Mouse (Mus musculus): ENCODE measurements around the gene Acpp. TPM values are rescaled to one million over a fixed set of nuclear protein-coding genes. Genes with fewer than 3 reads are reported as not detected.

The Acpp gene
- polyA plus RNA-seq, 1 experiment from 2014 or later = 1.1 TPM

DNA sequence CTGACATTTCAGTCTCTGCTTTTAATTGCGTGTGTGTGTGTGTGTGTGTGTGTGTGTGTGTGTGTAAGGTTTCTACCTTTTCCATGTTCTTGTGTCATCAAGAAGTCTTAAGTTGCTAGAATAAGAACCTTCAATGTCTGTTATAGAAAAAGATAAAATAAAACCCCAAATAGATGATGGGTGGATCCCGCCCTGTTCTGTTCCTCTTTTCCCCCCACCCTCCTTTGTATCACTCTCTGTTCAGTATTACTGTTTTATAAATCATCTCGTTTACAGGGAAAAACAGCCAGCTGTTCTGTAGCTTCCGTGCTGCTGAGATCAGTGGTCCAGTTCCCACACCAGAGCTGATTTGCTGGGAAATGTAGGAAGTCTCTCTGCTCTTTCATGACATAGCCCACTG, 65.5 kb downstream of the Acpp start:
- DNase-seq (ENCODE audit: low spot score) (no peak), ATAC-seq (replicated peaks; ENCODE audit: insufficient number of reproducible peaks, low FRiP score, low TSS enrichment, low read depth) (no peak)
- Histone ChIP-seq H3K4me1 (ENCODE audit: control insufficient read depth, insufficient read depth, low read length) (no peaks in the 10 kb centered on the region), H3K4me2 (ENCODE audit: low read depth, low read length) (no peak overlapping the region), H3K4me3 (ENCODE audit: low read depth, low read length) (no peak overlapping the region), H3K9me3 (replicated peaks; ENCODE audit: control insufficient read depth, low read length) (no peaks in the 10 kb centered on the region), H3K27ac (replicated peaks; ENCODE audit: low read depth, low read length) (no peak overlapping the region), H3K36me3 (replicated peaks; ENCODE audit: control insufficient read depth, insufficient read depth, low read depth, low read length) (no peaks in the 10 kb centered on the region), H3K27me3 (ENCODE audit: control insufficient read depth, insufficient read depth, low read length) (no peaks in the 10 kb centered on the region), H3K9ac (replicated peaks; ENCODE audit: low read length) (no peak overlapping the region)
- 77% methylated on average over 4 of the region's 4 CpGs for WGBS

DNA sequence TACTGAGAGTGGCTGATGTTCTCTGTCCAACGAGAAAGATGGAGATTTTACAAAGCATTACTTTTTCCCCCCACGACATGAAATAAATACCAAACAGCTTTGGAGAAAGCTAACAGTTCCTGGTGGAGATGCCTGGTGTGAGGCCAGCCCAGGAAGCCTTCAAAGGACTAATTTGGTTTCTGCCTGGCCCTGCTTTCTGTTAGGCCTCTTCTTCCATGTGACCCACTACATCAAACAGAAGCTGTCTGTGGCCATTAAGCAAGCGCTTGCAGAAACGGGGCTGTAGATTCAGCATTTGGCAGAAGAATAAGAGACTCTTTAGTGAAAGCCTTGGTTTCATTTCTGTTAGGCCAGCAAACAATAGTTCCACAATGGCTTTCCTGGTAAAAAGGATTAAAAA, 65.9 kb downstream of the Acpp start:
- Histone ChIP-seq H3K9ac (replicated peaks; ENCODE audit: low read length) (no peak overlapping the region), H3K9me3 (replicated peaks; ENCODE audit: control insufficient read depth, low read length) (no peaks in the 10 kb centered on the region), H3K4me3 (ENCODE audit: low read depth, low read length) (no peak overlapping the region), H3K4me2 (ENCODE audit: low read depth, low read length) (no peak overlapping the region), H3K27me3 (ENCODE audit: control insufficient read depth, insufficient read depth, low read length) (no peaks in the 10 kb centered on the region), H3K36me3 (replicated peaks; ENCODE audit: control insufficient read depth, insufficient read depth, low read depth, low read length) (no peaks in the 10 kb centered on the region), H3K4me1 (ENCODE audit: control insufficient read depth, insufficient read depth, low read length) (no peaks in the 10 kb centered on the region), H3K27ac (replicated peaks; ENCODE audit: low read depth, low read length) (no peak overlapping the region)
- WGBS = 73% methylated on average over 4 of the region's 4 CpGs
- DNase-seq (ENCODE audit: low spot score) (no peak), ATAC-seq (replicated peaks; ENCODE audit: insufficient number of reproducible peaks, low FRiP score, low TSS enrichment, low read depth) (no peak)

- Histone ChIP-seq H3K27ac (replicated peaks; ENCODE audit: low read depth, low read length) (no peak overlapping the region), H3K4me1 (ENCODE audit: control insufficient read depth, insufficient read depth, low read length) (no peaks in the 10 kb centered on the region), H3K9ac (replicated peaks; ENCODE audit: low read length) (no peak overlapping the region), H3K36me3 (replicated peaks; ENCODE audit: control insufficient read depth, insufficient read depth, low read depth, low read length) (no peaks in the 10 kb centered on the region), H3K27me3 (ENCODE audit: control insufficient read depth, insufficient read depth, low read length) (no peaks in the 10 kb centered on the region), H3K9me3 (replicated peaks; ENCODE audit: control insufficient read depth, low read length) (no peaks in the 10 kb centered on the region), H3K4me2 (ENCODE audit: low read depth, low read length) (no peak overlapping the region; the same call in 1 of the 2 replicates), H3K4me3 (ENCODE audit: low read depth, low read length) (no peak overlapping the region)
- 82% methylated on average over 3 of the region's 3 CpGs for WGBS
- ATAC-seq (replicated peaks; ENCODE audit: insufficient number of reproducible peaks, low FRiP score, low TSS enrichment, low read depth) = no peak
- DNase-seq (ENCODE audit: low spot score) = no peak
Measured at GRCm38 (mm10) chr9:104269944-104270343, 67.6 kb downstream of the Acpp start.

DNA sequence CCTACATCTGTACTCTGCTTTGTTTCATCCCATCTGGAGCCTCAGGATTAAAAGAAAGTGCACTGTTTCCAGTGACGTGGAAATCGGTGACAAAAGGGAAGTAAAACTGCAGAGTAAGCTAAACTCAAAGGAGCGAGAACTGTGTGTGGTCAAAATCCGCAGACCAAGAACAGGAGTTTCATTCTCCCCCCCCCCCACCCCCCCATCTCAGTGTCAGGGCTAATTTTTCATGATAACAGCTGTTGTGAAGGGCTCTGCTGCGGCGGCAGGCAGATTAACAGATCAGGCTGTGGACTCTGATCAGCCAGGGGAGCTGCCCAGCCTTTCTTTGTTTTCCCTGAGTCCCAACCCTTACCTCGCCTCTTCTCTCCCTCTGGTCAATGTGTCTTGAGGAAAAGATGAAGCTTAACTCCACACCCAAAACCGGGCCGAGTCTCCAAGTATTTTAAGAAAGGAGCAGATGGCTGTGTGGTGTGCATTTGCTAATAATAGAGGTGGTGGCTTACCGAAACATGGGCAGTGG, 68.1 kb downstream of the Acpp start:
- no peaks in the 10 kb centered on the region for H3K9me3 ChIP-seq (replicated peaks; ENCODE audit: control insufficient read depth, low read length)
- H3K4me3 ChIP-seq (ENCODE audit: low read depth, low read length) = no peak overlapping the region
- H3K36me3 ChIP-seq (replicated peaks; ENCODE audit: control insufficient read depth, insufficient read depth, low read depth, low read length) = no peaks in the 10 kb centered on the region
- no peaks in the 10 kb centered on the region for H3K27me3 ChIP-seq (ENCODE audit: control insufficient read depth, insufficient read depth, low read length)
- no peak for DNase-seq (ENCODE audit: low spot score)
- no peak overlapping the region for H3K4me2 ChIP-seq (ENCODE audit: low read depth, low read length)
- no peaks in the 10 kb centered on the region for H3K4me1 ChIP-seq (ENCODE audit: control insufficient read depth, insufficient read depth, low read length)
- H3K27ac ChIP-seq (replicated peaks; ENCODE audit: low read depth, low read length) = no peak overlapping the region
- 50% methylated on average over 10 of the region's 10 CpGs for WGBS
- H3K9ac ChIP-seq (replicated peaks; ENCODE audit: low read length) = no peak overlapping the region
- no peak for ATAC-seq (replicated peaks; ENCODE audit: insufficient number of reproducible peaks, low FRiP score, low TSS enrichment, low read depth)

- H3K4me1 ChIP-seq (ENCODE audit: control insufficient read depth, insufficient read depth, low read length) = no peaks in the 10 kb centered on the region
- 80% methylated on average over 2 of the region's 2 CpGs for WGBS
- no peak overlapping the region for H3K27ac ChIP-seq (replicated peaks; ENCODE audit: low read depth, low read length)
- no peaks in the 10 kb centered on the region for H3K27me3 ChIP-seq (ENCODE audit: control insufficient read depth, insufficient read depth, low read length)
- no peak for DNase-seq (ENCODE audit: low spot score)
- no peak overlapping the region for H3K9ac ChIP-seq (replicated peaks; ENCODE audit: low read length)
- H3K9me3 ChIP-seq (replicated peaks; ENCODE audit: control insufficient read depth, low read length) = no peaks in the 10 kb centered on the region
- no peak overlapping the region for H3K4me2 ChIP-seq (ENCODE audit: low read depth, low read length)
- ATAC-seq (replicated peaks; ENCODE audit: insufficient number of reproducible peaks, low FRiP score, low TSS enrichment, low read depth) = no peak
- H3K4me3 ChIP-seq (ENCODE audit: low read depth, low read length) = no peak overlapping the region
- H3K36me3 ChIP-seq (replicated peaks; ENCODE audit: control insufficient read depth, insufficient read depth, low read depth, low read length) = no peaks in the 10 kb centered on the region
Measured at GRCm38 (mm10) chr9:104264567-104264966, 73.0 kb downstream of the Acpp start.

GRCm38 (mm10) chr9:104262823-104263352, 74.7 kb downstream of the Acpp start, which contains the start of gene Dnajc13:
Gene Dnajc13, minus strand, starts transcription at chr9:104262930.
- Histone ChIP-seq H3K4me3 (ENCODE audit: low read depth, low read length) (peak within 1 kb of the TSS; percentile 88), H3K9me3 (replicated peaks; ENCODE audit: control insufficient read depth, low read length) (no peaks in the 10 kb centered on the region), H3K27me3 (ENCODE audit: control insufficient read depth, insufficient read depth, low read length) (no peaks in the 10 kb centered on the region), H3K4me1 (ENCODE audit: control insufficient read depth, insufficient read depth, low read length) (no peaks in the 10 kb centered on the region), H3K9ac (replicated peaks; ENCODE audit: low read length) (peak within 1 kb of the TSS; percentile 72), H3K4me2 (ENCODE audit: low read depth, low read length) (peak within 1 kb of the TSS; percentile 54), H3K36me3 (replicated peaks; ENCODE audit: control insufficient read depth, insufficient read depth, low read depth, low read length) (no peaks in the 10 kb centered on the region), H3K27ac (replicated peaks; ENCODE audit: low read depth, low read length) (peak within 1 kb of the TSS; percentile 43; the same call in 1 of the 2 replicates)
- DNase-seq (ENCODE audit: low spot score) (peak; percentile 97), ATAC-seq (replicated peaks; ENCODE audit: insufficient number of reproducible peaks, low FRiP score, low TSS enrichment, low read depth) (peak; percentile 97)
- WGBS = under 1% methylated on average over 60 of the region's 60 CpGs

GRCm38 (mm10) chr9:104262016-104262762, 75.4 kb downstream of the Acpp start:
- H3K4me1 ChIP-seq (ENCODE audit: control insufficient read depth, insufficient read depth, low read length) = no peaks in the 10 kb centered on the region
- peak overlapping the region; percentile 43; the same call in 1 of the 2 replicates for H3K27ac ChIP-seq (replicated peaks; ENCODE audit: low read depth, low read length)
- no peaks in the 10 kb centered on the region for H3K9me3 ChIP-seq (replicated peaks; ENCODE audit: control insufficient read depth, low read length)
- peak; percentile 60 for DNase-seq (ENCODE audit: low spot score)
- H3K9ac ChIP-seq (replicated peaks; ENCODE audit: low read length) = peak overlapping the region; percentile 72
- WGBS = under 1% methylated on average over 43 of the region's 46 CpGs
- peak overlapping the region; percentile 88 for H3K4me3 ChIP-seq (ENCODE audit: low read depth, low read length)
- ATAC-seq (replicated peaks; ENCODE audit: insufficient number of reproducible peaks, low FRiP score, low TSS enrichment, low read depth) = peak; percentile 73
- H3K27me3 ChIP-seq (ENCODE audit: control insufficient read depth, insufficient read depth, low read length) = no peaks in the 10 kb centered on the region
- peak overlapping the region; percentile 54 for H3K4me2 ChIP-seq (ENCODE audit: low read depth, low read length)
- H3K36me3 ChIP-seq (replicated peaks; ENCODE audit: control insufficient read depth, insufficient read depth, low read depth, low read length) = no peaks in the 10 kb centered on the region

DNA sequence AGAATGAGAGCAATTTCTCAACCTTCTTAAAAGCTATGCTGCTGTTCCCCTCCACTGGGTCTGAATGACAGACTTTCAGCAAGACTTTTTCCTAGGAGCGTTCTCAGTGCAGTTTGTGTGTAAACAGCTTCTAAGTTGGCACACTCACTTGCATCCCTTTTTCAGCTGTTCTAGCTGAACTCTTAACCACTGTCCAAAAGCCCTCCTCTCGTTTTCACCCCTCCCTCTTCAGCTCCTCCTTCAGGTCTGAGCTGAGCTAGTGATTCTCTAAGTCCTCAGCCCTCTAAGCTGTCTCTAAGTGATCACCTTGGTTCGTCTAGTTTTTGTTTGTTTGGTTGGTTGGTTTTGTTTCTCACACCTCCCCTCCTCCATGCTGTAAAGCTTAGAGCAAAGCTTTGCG, 77.2 kb downstream of the Acpp start:
- ATAC-seq (replicated peaks; ENCODE audit: insufficient number of reproducible peaks, low FRiP score, low TSS enrichment, low read depth) = no peak
- no peaks in the 10 kb centered on the region for H3K9me3 ChIP-seq (replicated peaks; ENCODE audit: control insufficient read depth, low read length)
- no peak overlapping the region for H3K4me3 ChIP-seq (ENCODE audit: low read depth, low read length)
- DNase-seq (ENCODE audit: low spot score) = no peak
- H3K9ac ChIP-seq (replicated peaks; ENCODE audit: low read length) = no peak overlapping the region
- no peaks in the 10 kb centered on the region for H3K36me3 ChIP-seq (replicated peaks; ENCODE audit: control insufficient read depth, insufficient read depth, low read depth, low read length)
- no peaks in the 10 kb centered on the region for H3K27me3 ChIP-seq (ENCODE audit: control insufficient read depth, insufficient read depth, low read length)
- no peak overlapping the region for H3K27ac ChIP-seq (replicated peaks; ENCODE audit: low read depth, low read length)
- WGBS = 54% methylated on average over 4 of the region's 4 CpGs
- H3K4me2 ChIP-seq (ENCODE audit: low read depth, low read length) = no peak overlapping the region
- no peaks in the 10 kb centered on the region for H3K4me1 ChIP-seq (ENCODE audit: control insufficient read depth, insufficient read depth, low read length)

Measured in embryonic facial prominence, embryonic 11.5 days (tissue).